Mouse (Mus musculus) forebrain, embryonic 12.5 days (tissue): ENCODE measurements around the gene Bcl2l12. TPM values are rescaled to one million over a fixed set of nuclear protein-coding genes. Genes with fewer than 3 reads are reported as not detected.
A peak's percentile ranks its signal among the peaks of the same experiment; 100 is the strongest.

Source experiments
- ATAC-seq: fragments of 200-750 bp; cut with Nextera tagmentation; 2 replicates; pipeline ENCODE4 v1.8.0; 2017; ENCODE audit warnings: moderate TSS enrichment; ENCODE audit not compliant: low FRiP score
- H3K27ac ChIP-seq: fragments of 300-500 bp; sonication (generic); 2 replicates; pipeline ENCODE4 v1.5.1; 2016; ENCODE audit warnings: mild to moderate bottlenecking
- H3K27me3 ChIP-seq: fragments of 300-500 bp; sonication (generic); 2 replicates; pipeline ENCODE4 v1.6.1; 2016; ENCODE audit warnings: mild to moderate bottlenecking
- H3K36me3 ChIP-seq: fragments of 300-500 bp; sonication (generic); replicated peaks from 2 replicates; pipeline ENCODE4 v1.6.1; 2016; ENCODE audit warnings: mild to moderate bottlenecking
- H3K4me1 ChIP-seq: fragments of 300-500 bp; sonication (generic); 2 replicates; pipeline ENCODE4 v1.6.1; 2016
- H3K4me2 ChIP-seq: fragments of 300-500 bp; sonication (generic); 2 replicates; pipeline ENCODE4 v1.6.1; 2016; ENCODE audit warnings: mild to moderate bottlenecking, moderate library complexity
- H3K4me3 ChIP-seq: fragments of 300-500 bp; sonication (generic); replicated peaks from 2 replicates; pipeline ENCODE4 v1.5.1; 2016; ENCODE audit warnings: mild to moderate bottlenecking
- H3K9ac ChIP-seq: fragments of 300-500 bp; sonication (generic); 2 replicates; pipeline ENCODE4 v1.6.1; 2016; ENCODE audit warnings: mild to moderate bottlenecking
- H3K9me3 ChIP-seq: fragments of 300-500 bp; sonication (generic); 2 replicates; pipeline ENCODE4 v1.6.1; 2016
- WGBS: fragments of 180-500 bp; shearing (Covaris S2); methylation state at CpG from one replicate; pipeline ENCODE4 v1.1.7; 2016; 5-methylcytosine and 5-hydroxymethylcytosine counted together
- polyA plus RNA-seq: library from polyadenylated mRNA; unstranded; fragments of >200 nt; fragmentation: Nextera tagmentation; extraction: Ambion mirVana; gene quantifications from 2 replicates; pipeline ENCODE4 v1.2.1, GENCODE M21; 2016

Gene Bcl2l12
- polyA plus RNA-seq, 1 experiment from 2014 or later = 66.4 TPM

DNA sequence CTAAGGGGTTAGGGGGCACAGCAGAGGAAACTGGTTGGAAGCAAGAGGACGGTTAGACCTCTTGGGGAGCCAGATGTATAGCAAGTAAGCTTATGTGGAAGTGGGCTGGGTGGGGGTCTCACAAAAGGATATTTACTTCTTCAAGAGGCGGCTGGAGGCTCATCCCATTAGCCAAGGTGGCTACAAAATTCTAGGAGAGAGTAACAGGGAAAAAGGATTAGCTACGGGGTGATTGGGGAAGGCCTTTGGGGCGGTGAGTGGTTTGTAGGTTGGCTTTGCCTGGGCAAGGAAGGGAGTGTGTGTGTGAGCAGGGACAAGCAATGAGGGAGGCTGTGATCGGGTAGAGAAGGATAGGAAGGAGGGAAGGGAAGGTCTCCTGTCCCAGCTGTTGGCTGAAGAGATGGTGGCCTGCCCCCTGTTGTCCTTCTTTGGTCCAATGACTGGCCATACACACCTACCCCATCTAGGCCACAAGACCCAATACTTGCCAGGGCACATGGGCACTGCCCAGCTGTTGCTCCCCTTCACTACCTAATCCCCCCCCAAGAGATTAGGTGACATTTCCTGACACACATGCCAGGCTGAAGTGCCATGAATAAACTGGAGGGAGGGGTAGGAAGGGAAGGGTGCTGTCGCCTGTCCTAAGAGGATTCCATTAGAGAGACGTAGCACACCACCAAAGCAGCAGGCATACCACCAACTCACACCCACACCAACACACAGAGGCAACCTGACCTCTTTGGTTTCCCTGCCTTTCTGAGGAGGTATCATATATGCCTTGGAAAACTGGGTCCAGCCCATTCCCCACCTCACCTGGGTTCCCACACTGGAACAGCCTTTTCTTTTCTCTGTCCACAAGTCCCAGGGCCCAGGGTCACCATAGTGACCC is 14.3 kb downstream of the Bcl2l12 start:
- 76% methylated on average over 7 of the region's 7 CpGs for WGBS
- H3K4me1 ChIP-seq = peaks cover 39% of the 10 kb centered on the region
- no peaks in the 10 kb centered on the region for H3K27me3 ChIP-seq
- H3K9ac ChIP-seq = peak overlapping the region; percentile 97
- no peak for ATAC-seq
- H3K36me3 ChIP-seq = peaks cover 36% of the 10 kb centered on the region
- peak overlapping the region; percentile 93 for H3K27ac ChIP-seq
- H3K9me3 ChIP-seq = no peaks in the 10 kb centered on the region
- H3K4me2 ChIP-seq = peak overlapping the region; percentile 68
- H3K4me3 ChIP-seq = peak overlapping the region; percentile 96

DNA sequence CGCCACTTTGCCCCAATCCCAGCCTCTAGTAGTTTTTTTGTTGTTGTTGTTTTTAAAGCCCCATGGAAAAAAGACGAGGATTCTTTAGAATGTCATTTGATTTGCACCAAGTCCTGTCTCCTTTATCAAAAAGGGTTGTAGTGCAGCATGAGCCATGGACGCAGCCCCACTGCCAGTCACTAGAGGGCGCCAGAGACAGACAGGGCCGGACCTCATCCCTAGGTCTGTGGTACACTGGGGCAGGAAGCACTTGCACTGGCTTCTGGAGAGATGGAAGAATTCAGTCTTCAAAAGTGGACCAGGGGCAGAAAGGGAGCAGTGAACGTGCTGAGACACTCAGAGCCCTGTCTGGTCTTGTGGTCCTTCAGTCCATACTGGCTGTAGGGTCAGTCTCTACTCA is 15.4 kb downstream of the Bcl2l12 start:
- H3K9me3 ChIP-seq = no peaks in the 10 kb centered on the region
- peaks cover 30% of the 10 kb centered on the region for H3K4me1 ChIP-seq
- ATAC-seq = no peak
- WGBS = 35% methylated on average over 6 of the region's 6 CpGs
- H3K9ac ChIP-seq = no peak overlapping the region
- peaks cover 47% of the 10 kb centered on the region for H3K36me3 ChIP-seq
- H3K4me3 ChIP-seq = no peak overlapping the region; the same call in 1 of the 2 replicates
- no peaks in the 10 kb centered on the region for H3K27me3 ChIP-seq
- peak overlapping the region; percentile 60; the same call in 1 of the 2 replicates for H3K27ac ChIP-seq
- H3K4me2 ChIP-seq = no peak overlapping the region

DNA sequence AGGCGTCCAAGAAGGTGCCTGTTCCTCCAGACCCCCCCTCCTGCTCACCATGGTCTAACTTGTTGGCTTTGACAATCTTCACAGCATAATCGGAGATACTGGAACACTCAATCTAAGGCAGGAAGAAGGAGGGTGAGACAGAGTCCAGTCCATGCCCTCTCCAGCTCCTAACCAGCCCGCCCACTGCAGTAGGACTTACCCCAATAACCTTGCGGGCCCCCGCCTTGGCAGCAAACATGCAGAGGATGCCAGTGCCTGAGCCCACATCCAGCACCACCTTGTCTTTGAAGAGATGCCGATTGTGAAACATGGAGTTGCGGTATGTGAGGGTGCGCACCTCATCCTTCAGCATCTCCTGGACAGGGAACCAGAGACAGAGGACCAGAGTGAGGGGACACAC is 17.0 kb downstream of the Bcl2l12 start:
- no peaks in the 10 kb centered on the region for H3K27me3 ChIP-seq
- no peaks in the 10 kb centered on the region for H3K9me3 ChIP-seq
- H3K9ac ChIP-seq = no peak overlapping the region
- peaks cover 24% of the 10 kb centered on the region for H3K4me1 ChIP-seq
- peaks cover 63% of the 10 kb centered on the region for H3K36me3 ChIP-seq
- WGBS = 96% methylated on average over 8 of the region's 8 CpGs
- no peak overlapping the region for H3K4me2 ChIP-seq
- no peak for ATAC-seq
- no peak overlapping the region for H3K27ac ChIP-seq
- no peak overlapping the region for H3K4me3 ChIP-seq

DNA sequence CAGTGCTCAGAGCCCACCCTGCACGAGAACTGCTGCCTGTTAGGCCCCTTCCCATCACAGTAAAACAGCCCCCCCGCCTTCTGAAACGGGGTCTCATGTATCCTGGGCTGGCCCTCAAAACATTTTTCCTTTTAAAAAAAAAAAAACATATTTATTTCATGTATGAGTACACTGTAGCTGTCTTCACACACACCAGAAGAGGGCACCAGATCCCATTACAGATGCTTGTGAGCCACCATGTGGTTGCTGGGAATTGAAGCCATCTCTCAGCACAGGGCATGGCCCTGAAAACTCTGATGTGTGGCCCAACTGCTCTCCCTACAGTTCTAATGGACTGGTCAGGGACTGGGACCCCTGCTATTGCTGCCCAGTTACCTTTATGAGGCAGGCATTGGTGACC is 20.2 kb downstream of the Bcl2l12 start:
- Histone ChIP-seq H3K9ac (no peak overlapping the region), H3K4me3 (no peak overlapping the region), H3K36me3 (peaks cover 71% of the 10 kb centered on the region), H3K27ac (no peak overlapping the region), H3K9me3 (no peaks in the 10 kb centered on the region), H3K4me2 (no peak overlapping the region), H3K27me3 (no peaks in the 10 kb centered on the region), H3K4me1 (peaks cover 18% of the 10 kb centered on the region)
- WGBS = 96% methylated on average over 3 of the region's 3 CpGs
- no peak for ATAC-seq

DNA sequence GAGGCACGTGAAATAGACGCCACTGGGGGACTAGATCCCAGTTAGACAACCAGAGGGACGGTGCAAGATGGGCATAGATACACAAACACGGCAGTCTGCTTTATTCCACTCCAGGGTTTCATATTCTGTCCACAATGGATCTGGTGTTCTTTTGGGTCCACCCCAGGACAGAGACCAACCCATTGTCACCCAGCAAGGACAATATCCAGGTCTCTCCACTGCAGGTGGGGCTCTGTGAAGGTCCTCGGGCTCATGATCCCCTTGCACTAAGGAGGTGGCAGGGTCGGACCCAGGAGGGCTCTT is 23.4 kb downstream of the Bcl2l12 start:
- Histone ChIP-seq H3K4me3 (no peak overlapping the region), H3K27ac (peak overlapping the region; percentile 96), H3K27me3 (no peaks in the 10 kb centered on the region), H3K9ac (no peak overlapping the region), H3K36me3 (peaks cover 46% of the 10 kb centered on the region), H3K4me2 (peak overlapping the region; percentile 76), H3K4me1 (peaks cover 38% of the 10 kb centered on the region), H3K9me3 (no peaks in the 10 kb centered on the region)
- 18% methylated on average over 6 of the region's 6 CpGs for WGBS
- peak; percentile 9; the same call in 1 of the 2 replicates for ATAC-seq

DNA sequence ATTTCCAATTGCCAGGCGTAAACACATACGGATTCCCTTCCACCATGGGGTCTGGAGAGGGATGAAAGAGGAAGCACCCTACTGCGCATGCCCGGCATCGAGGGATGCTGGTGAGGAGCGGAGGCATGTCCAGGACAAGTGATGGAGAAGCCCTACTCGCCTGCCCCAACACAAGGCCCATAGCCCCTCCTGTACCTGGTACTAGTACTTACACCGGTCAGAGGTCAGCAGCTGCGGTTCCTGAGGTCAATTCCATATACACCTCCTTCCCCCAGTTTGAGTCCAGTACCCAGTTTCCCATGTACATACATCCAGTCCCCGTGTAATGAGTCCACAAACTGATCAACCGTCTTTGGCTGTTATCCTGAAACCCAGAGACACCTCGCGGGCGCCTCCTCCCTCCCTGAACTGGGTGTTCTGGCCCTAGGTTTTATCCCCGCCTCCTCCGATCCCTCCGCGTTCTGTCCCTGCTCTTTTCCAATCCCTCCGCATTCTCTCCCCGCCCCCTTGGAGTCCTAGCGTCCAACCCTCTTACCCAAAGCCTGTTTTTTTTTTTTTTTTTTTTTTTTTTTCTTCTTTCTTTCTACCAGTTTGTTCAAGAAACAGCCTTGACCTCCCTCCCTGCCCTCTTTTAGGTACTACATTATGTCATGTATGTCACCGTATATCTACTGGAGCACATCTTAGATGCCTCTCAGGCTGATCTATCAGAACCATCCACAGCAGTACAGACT is 24.0 kb downstream of the Bcl2l12 start, which contains the start of gene Cpt1c:
Gene Cpt1c (minus strand): TSS at position 469 of the 734 bp plus-strand sequence.
- peak; percentile 52 for ATAC-seq
- Histone ChIP-seq H3K27ac (peak within 1 kb of the TSS; percentile 96), H3K4me2 (peak within 1 kb of the TSS; percentile 76), H3K9me3 (no peaks in the 10 kb centered on the region), H3K4me1 (peaks cover 42% of the 10 kb centered on the region), H3K9ac (peak within 1 kb of the TSS; percentile 73), H3K36me3 (peaks cover 41% of the 10 kb centered on the region), H3K27me3 (no peaks in the 10 kb centered on the region), H3K4me3 (peak within 1 kb of the TSS; percentile 54)
- under 1% methylated on average over 22 of the region's 22 CpGs for WGBS

DNA sequence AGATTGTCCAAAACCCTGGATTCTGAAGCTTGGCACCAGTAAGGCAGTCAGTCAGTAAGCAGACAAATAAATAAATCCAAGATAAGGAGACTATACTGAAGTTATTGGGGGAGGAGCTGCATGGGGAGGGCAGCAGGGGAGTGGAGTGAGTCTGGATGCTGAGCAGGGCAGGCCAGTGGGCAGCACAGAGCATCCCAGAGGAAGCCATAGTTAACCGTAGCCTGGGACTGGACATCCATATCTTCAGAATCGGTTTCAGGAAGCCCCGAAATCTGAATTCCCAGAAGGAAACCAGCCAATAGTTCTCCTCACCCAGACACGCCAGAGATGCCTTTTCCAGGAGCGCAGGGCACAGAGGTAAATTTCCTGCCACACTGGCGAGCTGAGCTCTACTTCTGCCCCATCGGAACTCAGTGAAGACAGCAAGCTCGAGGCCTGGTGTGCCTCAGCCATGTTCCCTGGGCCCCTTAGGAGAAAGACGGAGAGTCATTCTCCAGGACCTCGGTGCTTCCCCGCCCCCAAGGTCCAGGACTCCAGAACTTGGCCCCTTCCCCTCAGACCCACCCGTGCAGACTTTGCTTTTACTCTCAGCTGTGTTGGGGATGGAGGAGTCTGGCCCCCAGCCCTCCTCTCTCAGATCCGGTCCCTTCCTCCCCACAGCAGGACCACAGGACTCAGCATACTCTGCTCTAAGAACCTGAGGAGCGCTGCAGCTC is 24.9 kb downstream of the Bcl2l12 start:
- H3K4me2 ChIP-seq = peak overlapping the region; percentile 76
- WGBS = 32% methylated on average over 14 of the region's 14 CpGs
- peaks cover 31% of the 10 kb centered on the region for H3K36me3 ChIP-seq
- peaks cover 42% of the 10 kb centered on the region for H3K4me1 ChIP-seq
- H3K9me3 ChIP-seq = no peaks in the 10 kb centered on the region
- peak overlapping the region; percentile 96 for H3K27ac ChIP-seq
- ATAC-seq = no peak
- no peaks in the 10 kb centered on the region for H3K27me3 ChIP-seq
- peak overlapping the region; percentile 73 for H3K9ac ChIP-seq
- peak overlapping the region; percentile 54 for H3K4me3 ChIP-seq

DNA sequence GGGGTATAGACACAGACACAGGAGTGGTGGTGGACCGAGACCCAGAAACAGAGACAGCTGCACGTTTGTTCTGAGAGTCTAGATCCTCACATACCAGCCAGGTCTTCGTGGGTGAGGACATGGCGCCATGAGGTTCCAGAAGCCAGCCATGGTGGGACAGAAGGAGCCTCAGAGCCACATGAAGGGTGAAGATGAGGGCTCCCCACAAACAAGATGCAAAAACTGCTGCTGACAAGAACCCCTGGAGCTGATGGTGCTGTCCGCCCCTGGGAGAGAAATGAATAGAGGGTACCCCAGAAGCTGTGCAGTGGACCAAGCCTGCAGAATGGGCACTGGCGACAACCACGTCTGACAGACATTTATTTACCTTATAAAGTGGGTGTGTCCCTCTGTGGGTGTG is 27.4 kb downstream of the Bcl2l12 start:
- no peaks in the 10 kb centered on the region for H3K9me3 ChIP-seq
- H3K4me1 ChIP-seq = peaks cover 42% of the 10 kb centered on the region
- H3K27me3 ChIP-seq = no peaks in the 10 kb centered on the region
- peaks cover 24% of the 10 kb centered on the region for H3K36me3 ChIP-seq
- WGBS = 72% methylated on average over 7 of the region's 7 CpGs
- H3K4me2 ChIP-seq = peak overlapping the region; percentile 74
- peak overlapping the region; percentile 90 for H3K27ac ChIP-seq
- no peak for ATAC-seq
- peak overlapping the region; percentile 54 for H3K4me3 ChIP-seq
- peak overlapping the region; percentile 65 for H3K9ac ChIP-seq

DNA sequence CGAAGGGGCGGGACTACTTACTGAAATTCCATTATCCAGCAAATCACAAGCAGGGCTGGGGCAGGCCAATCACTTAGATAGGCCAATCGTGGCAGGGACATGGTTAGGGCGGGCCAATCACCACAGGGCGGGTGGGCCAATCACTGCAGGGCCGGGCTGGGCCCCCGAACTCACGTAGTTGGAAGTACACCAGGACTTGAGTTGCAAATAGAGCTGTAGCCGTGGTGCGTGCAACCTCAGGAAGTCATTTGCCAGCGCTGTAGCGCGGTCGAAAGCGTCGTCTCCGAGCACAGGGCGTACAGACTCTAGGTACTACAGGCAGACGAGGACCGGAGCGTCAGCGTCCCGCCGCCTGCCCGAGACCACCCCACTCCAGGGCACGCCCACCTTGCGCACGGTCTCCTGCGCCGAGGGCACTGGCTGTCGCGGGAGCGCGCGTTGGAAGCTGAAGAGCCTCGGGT is 28.3 kb downstream of the Bcl2l12 start:
- peak; percentile 94 for ATAC-seq
- WGBS = 1% methylated on average over 36 of the region's 36 CpGs
- peaks cover 26% of the 10 kb centered on the region for H3K36me3 ChIP-seq
- peak overlapping the region; percentile 54 for H3K4me3 ChIP-seq
- H3K4me1 ChIP-seq = peaks cover 39% of the 10 kb centered on the region
- peak overlapping the region; percentile 65 for H3K9ac ChIP-seq
- H3K27me3 ChIP-seq = no peaks in the 10 kb centered on the region
- peak overlapping the region; percentile 74 for H3K4me2 ChIP-seq
- peak overlapping the region; percentile 90 for H3K27ac ChIP-seq
- H3K9me3 ChIP-seq = no peaks in the 10 kb centered on the region

DNA sequence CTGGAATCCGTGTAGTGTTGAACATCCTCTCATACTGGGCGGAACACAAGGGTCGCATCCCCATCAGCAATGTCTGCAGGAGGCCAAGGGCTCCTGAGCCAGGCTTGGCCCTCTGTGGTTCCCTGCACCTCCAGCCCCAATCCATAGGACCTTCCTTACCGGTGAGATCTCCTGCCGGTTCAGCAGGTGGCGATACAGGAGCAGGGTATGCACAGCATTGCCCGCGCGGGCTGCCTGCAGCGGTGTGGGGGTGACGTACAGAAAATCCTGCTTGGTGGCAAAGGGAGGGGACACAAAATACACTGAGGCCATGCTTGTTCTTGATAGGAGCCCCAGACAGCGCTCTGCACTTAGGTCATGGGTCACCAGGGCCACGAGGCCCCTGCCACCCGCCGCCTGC is 31.9 kb downstream of the Bcl2l12 start:
- WGBS = 86% methylated on average over 15 of the region's 15 CpGs
- H3K36me3 ChIP-seq = peaks cover 53% of the 10 kb centered on the region

DNA sequence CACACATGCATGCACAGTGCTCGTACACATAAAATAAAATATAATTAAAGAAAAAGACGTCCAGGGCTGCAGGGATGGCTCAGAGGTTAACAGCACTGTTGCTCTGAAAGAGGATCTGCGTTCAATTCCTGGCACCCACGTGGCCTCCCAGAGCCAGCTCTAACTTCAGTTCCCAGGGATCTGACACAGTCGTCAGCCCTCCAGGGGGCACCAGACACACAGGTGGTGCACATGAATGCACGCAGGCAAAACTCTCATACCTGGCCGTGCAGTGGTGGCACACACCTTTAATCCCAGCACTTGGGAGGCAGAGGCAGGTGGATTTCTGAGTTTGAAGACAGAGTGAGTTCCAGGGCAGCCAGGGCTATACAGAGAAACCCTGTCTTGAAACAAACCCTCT is 32.5 kb downstream of the Bcl2l12 start:
- peaks cover 9% of the 10 kb centered on the region for H3K4me1 ChIP-seq
- peaks cover 60% of the 10 kb centered on the region for H3K36me3 ChIP-seq
- no peak overlapping the region for H3K4me2 ChIP-seq
- whole genome bisulfite sequencing = 86% methylated on average over 7 of the region's 7 CpGs
- no peak overlapping the region for H3K4me3 ChIP-seq
- H3K9ac ChIP-seq = no peak overlapping the region
- no peak overlapping the region for H3K27ac ChIP-seq
- no peaks in the 10 kb centered on the region for H3K27me3 ChIP-seq
- no peaks in the 10 kb centered on the region for H3K9me3 ChIP-seq
- ATAC-seq = no peak

More for the DNA sequence above, 31.9 kb downstream of the Bcl2l12 start:
- Histone ChIP-seq H3K4me3 (no peak overlapping the region), H3K9ac (no peak overlapping the region), H3K9me3 (no peaks in the 10 kb centered on the region), H3K27me3 (no peaks in the 10 kb centered on the region), H3K27ac (no peak overlapping the region), H3K4me1 (peaks cover 15% of the 10 kb centered on the region), H3K4me2 (no peak overlapping the region)
- ATAC-seq = no peak

DNA sequence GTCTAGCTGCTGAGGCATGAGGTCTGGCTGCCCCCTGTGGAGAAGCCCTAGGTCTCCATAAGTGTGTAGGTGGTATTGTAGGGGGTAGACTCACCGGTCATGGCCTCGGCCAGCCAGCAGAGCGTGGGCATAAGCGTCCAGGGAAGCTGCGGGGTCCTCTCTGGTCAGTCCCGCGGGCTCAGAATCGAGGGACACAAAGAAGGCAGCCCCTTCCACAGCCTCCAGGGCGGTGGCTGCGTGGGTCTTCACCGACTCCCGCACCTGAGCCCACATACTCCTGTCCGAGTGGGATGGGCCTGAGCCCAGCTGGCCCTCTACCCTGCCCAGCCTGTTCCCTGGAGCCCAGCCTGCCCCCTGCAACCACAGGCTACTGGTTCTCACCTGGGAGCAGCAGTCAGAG is 33.5 kb downstream of the Bcl2l12 start:
- Histone ChIP-seq H3K9me3 (no peaks in the 10 kb centered on the region), H3K36me3 (peaks cover 67% of the 10 kb centered on the region), H3K4me1 (peaks cover 4% of the 10 kb centered on the region; the same call in 1 of the 2 replicates), H3K4me3 (no peak overlapping the region), H3K27me3 (no peaks in the 10 kb centered on the region), H3K27ac (no peak overlapping the region), H3K4me2 (no peak overlapping the region), H3K9ac (no peak overlapping the region)
- 95% methylated on average over 13 of the region's 13 CpGs for WGBS
- no peak for ATAC-seq
